In the genomic region with DNA sequence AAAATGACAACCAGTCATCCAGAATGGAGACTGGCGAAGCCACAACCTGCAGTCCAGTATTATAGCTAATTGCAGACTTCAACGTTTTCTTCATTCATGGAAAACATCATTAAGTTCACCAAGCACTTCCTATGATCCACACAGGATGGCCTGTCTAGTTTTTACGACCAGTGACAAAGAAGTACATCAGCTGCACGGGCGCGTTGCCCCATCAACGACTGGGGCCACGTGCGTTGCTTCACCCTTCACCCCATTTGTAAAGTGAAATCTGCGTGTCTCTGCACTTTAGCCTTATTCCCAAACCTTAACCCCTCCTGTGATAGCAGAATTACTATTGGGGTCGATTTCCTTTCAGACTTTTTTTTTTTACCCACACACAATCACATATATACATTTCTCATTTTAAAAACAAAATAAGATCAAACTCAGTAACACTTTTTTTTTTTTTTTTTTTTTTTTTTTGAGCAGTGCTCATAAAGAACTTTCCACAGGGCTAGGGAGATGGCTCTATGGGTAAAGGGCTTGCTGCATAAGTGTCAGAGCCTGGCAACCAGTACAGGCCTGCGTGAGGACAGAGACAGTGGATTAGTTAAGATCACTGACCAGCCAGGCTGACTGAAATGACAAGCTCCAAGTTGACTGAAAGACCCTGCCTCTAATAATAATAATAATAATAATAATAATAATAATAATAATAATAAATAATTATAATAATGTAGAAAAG, we compare ENCODE assay signal across 23 mouse cellular contexts.
DNase-seq lines count a peak whose midpoint lies in the region; ATAC-seq lines count a peak whose summit lies in the region.
"Had no signal": no experiment of that assay in that cellular context is flagged by ENCODE, and none has a peak within 500 bp of the region (broad histone marks: within the 10 kb centered on the region; RNA-seq: fewer than 3 reads in every experiment).

No protein-coding gene starts in this region.

- DNase-seq in heart, adult 11 months: peak; percentile 63
- DNase-seq in heart, postnatal 10 days: no peak
- peak; percentile 34 to 48 for DNase-seq in lung, adult 18-20 months
- DNase-seq in lung, postnatal 25 days (ENCODE audit: low spot score): peak; percentile 24
- DNase-seq in ovary, postnatal 36 days (ENCODE audit: low spot score): no peak
- DNase-seq in frontal cortex, adult 2 months (ENCODE audit: extremely low spot score in 1 of 2, low spot score in 1 of 2): no peak
- DNase-seq: adrenal gland, postnatal 14 days; B cell, adult 2 months; cerebellum, adult 18-20 months; cerebellum, postnatal 10 days; gastrocnemius, postnatal 25 days; heart, postnatal 4 days had no signal

- WGBS in lung, embryonic 16.5 days: 45% methylated on average over 12 of the region's 12 CpGs

- H3K27me3 ChIP-seq in lung, embryonic 16.5 days (ENCODE audit: control insufficient read depth, insufficient read depth, low read depth, low read length): no peaks in the 10 kb centered on the region
- H3K27me3 ChIP-seq: heart, embryonic 13.5 days; hindbrain, embryonic 12.5 days had no signal

- peak; percentile 91 for ATAC-seq in lung, embryonic 16.5 days (ENCODE audit: low read depth)
- ATAC-seq in frontal cortex, adult (ENCODE audit: low TSS enrichment): no peak
- ATAC-seq: CD4-positive, CD25-positive, alpha-beta regulatory T cell, adult 4 months; forebrain, embryonic 14.5 days; hindbrain, embryonic 16.5 days had no signal

- intact Hi-C loops in heart, postnatal 10 days (cut with DNase I): no loop called here

- H3K4me2 ChIP-seq in lung, embryonic 16.5 days (ENCODE audit: low read depth, low read length): no peak overlapping the region
- H3K4me2 ChIP-seq: heart, embryonic 13.5 days; hindbrain, embryonic 12.5 days had no signal

- no peaks in the 10 kb centered on the region for H3K9me3 ChIP-seq in lung, embryonic 16.5 days (ENCODE audit: control insufficient read depth, low read length)
- H3K9me3 ChIP-seq: embryonic facial prominence, embryonic 10.5 days; forebrain, embryonic 10.5 days; G1E; heart, embryonic 13.5 days; hindbrain, embryonic 12.5 days had no signal

- no peak overlapping the region for H3K9ac ChIP-seq in lung, embryonic 16.5 days (ENCODE audit: low read length)
- H3K9ac ChIP-seq: heart, embryonic 13.5 days; hindbrain, embryonic 12.5 days had no signal

- no peak overlapping the region for H3K4me3 ChIP-seq in lung, embryonic 16.5 days (ENCODE audit: low read length)
- H3K4me3 ChIP-seq: embryonic facial prominence, embryonic 10.5 days; erythroblast, embryonic 14.5 days; forebrain, embryonic 10.5 days; heart, embryonic 13.5 days; hindbrain, embryonic 12.5 days had no signal

- peak overlapping the region; percentile 65 for H3K27ac ChIP-seq in lung, embryonic 16.5 days (ENCODE audit: low read length)
- H3K27ac ChIP-seq: embryonic facial prominence, embryonic 10.5 days; forebrain, embryonic 10.5 days; heart, embryonic 13.5 days; hindbrain, embryonic 12.5 days had no signal

- H3K36me3 ChIP-seq in lung, embryonic 16.5 days (ENCODE audit: control insufficient read depth, insufficient read depth, low read length): no peaks in the 10 kb centered on the region
- H3K36me3 ChIP-seq: embryonic facial prominence, embryonic 10.5 days; forebrain, embryonic 10.5 days; G1E; heart, embryonic 13.5 days; hindbrain, embryonic 12.5 days had no signal

- H3K4me1 ChIP-seq in lung, embryonic 16.5 days (replicated peaks; ENCODE audit: control insufficient read depth, insufficient read depth, low read length): peaks cover 2% of the 10 kb centered on the region; the same call in 1 of the 2 replicates
- H3K4me1 ChIP-seq: embryonic facial prominence, embryonic 10.5 days; heart, embryonic 13.5 days; hindbrain, embryonic 12.5 days had no signal

Comparison
In these comparisons a context has a peak if more than half of its experiments do, and no peak if none do; other contexts are left out.
1. DNase-seq: peak in heart, adult 11 months (single experiment), lung, adult 18-20 months (2 of 2) and lung, postnatal 25 days (single experiment); none in heart, postnatal 10 days (0 of 2), ovary, postnatal 36 days (single experiment) and frontal cortex, adult 2 months (0 of 2).